Mouse (Mus musculus) CH12.LX (cell line): ENCODE measurements around the gene Ccdc93. TPM values are rescaled to one million over a fixed set of nuclear protein-coding genes. Genes with fewer than 3 reads are reported as not detected.

Experiments used
- DNase-seq: peaks from one replicate; pipeline ENCODE4 v3.0.0-alpha.2; 2013; ENCODE audit errors: extremely low read depth
- H3K27ac ChIP-seq: 2 replicates; pipeline ENCODE4 v1.5.1; 2012; ENCODE audit warnings: low read depth, mild to moderate bottlenecking, control low read depth, moderate library complexity; ENCODE audit not compliant: insufficient read depth
- H3K27me3 ChIP-seq: replicated peaks from 2 replicates; pipeline ENCODE3; 2012; ENCODE audit warnings: inconsistent platforms
- H3K36me3 ChIP-seq, 2 experiments: replicated peaks in 1 of 2; 2 replicates each; pipeline versions ENCODE3 to v1.6.1; 2012; ENCODE audit warnings: inconsistent platforms in 1 of 2, low read length in 1 of 2, mild to moderate bottlenecking in 1 of 2, mixed read lengths in 1 of 2, moderate library complexity in 1 of 2; ENCODE audit not compliant: control insufficient read depth in 1 of 2, insufficient read depth in 1 of 2
- H3K4me1 ChIP-seq, 2 experiments: 2 replicates each; pipeline ENCODE4 v1.6.1; 2012; ENCODE audit warnings: inconsistent platforms in 1 of 2, moderate library complexity in 1 of 2; ENCODE audit not compliant: insufficient read depth in 2 of 2, control insufficient read depth in 1 of 2
- H3K4me2 ChIP-seq: 2 replicates; pipeline ENCODE4 v1.6.1; 2012; ENCODE audit warnings: low read depth, mild to moderate bottlenecking, control low read depth; ENCODE audit not compliant: poor library complexity, insufficient read depth, severe bottlenecking
- H3K4me3 ChIP-seq, 3 experiments: fragments of 150-350 bp in 1 of 3; sonication (generic) in 1 of 3; replicated peaks in 1 of 3; 2 replicates each; pipeline versions ENCODE3 to v1.5.1; 2011 to 2012; ENCODE audit warnings: low read depth in 2 of 3, low read length in 2 of 3, mild to moderate bottlenecking in 2 of 3, moderate library complexity in 2 of 3, control low read depth in 1 of 3, improper control_type of control experiment in 1 of 3, inconsistent platforms in 1 of 3, mixed read lengths in 1 of 3; ENCODE audit not compliant: poor library complexity in 1 of 3
- H3K79me2 ChIP-seq: replicated peaks from 2 replicates; pipeline ENCODE4 v1.6.1; 2012; ENCODE audit warnings: mild to moderate bottlenecking, moderate library complexity; ENCODE audit not compliant: control insufficient read depth, poor library complexity, insufficient read depth, severe bottlenecking; ENCODE audit errors: extremely low read depth
- H3K9ac ChIP-seq: 2 replicates; pipeline ENCODE4 v1.6.1; 2012; ENCODE audit warnings: low read depth, mild to moderate bottlenecking, control low read depth, moderate library complexity; ENCODE audit not compliant: insufficient read depth
- H3K9me3 ChIP-seq: replicated peaks from 2 replicates; pipeline ENCODE3; 2012; ENCODE audit warnings: low read length, inconsistent platforms, mixed read lengths
- CHD1 ChIP-seq: IDR thresholded peaks from 2 replicates; pipeline ENCODE4 v1.6.1; 2012; ENCODE audit warnings: low read depth, low read length, improper control_type of control experiment, inconsistent platforms
- CHD2 ChIP-seq: IDR thresholded peaks from 2 replicates; pipeline ENCODE4 v1.6.1; 2011; ENCODE audit warnings: low read length, improper control_type of control experiment
- EP300 ChIP-seq: IDR thresholded peaks from 2 replicates; pipeline ENCODE4 v1.6.1; 2011; ENCODE audit warnings: low read length, improper control_type of control experiment
- HCFC1 ChIP-seq: IDR thresholded peaks from 2 replicates; pipeline ENCODE4 v1.6.1; 2012; ENCODE audit warnings: low read depth, mild to moderate bottlenecking, inconsistent platforms, low read length, improper control_type of control experiment
- IRF4 ChIP-seq: IDR thresholded peaks from 2 replicates; pipeline ENCODE4 v1.6.1; 2014; ENCODE audit warnings: low read depth, mild to moderate bottlenecking, inconsistent platforms, low read length, improper control_type of control experiment
- JUN ChIP-seq: IDR thresholded peaks from 2 replicates; pipeline ENCODE4 v1.6.1; 2011; ENCODE audit warnings: low read depth, mild to moderate bottlenecking, low read length, improper control_type of control experiment, moderate library complexity; ENCODE audit not compliant: insufficient read depth
- JUND ChIP-seq: conservative IDR thresholded peaks from 2 replicates; pipeline ENCODE4 v1.6.1; 2011; ENCODE audit warnings: low read depth, low read length, improper control_type of control experiment
- KAT2A ChIP-seq: IDR thresholded peaks from 2 replicates; pipeline ENCODE4 v1.6.1; 2012; ENCODE audit warnings: low read length, improper control_type of control experiment, inconsistent platforms; ENCODE audit not compliant: insufficient replicate concordance
- MAX ChIP-seq: IDR thresholded peaks from 2 replicates; pipeline ENCODE4 v1.6.1; 2011; ENCODE audit warnings: low read length, improper control_type of control experiment
- MAZ ChIP-seq: IDR thresholded peaks from 2 replicates; pipeline ENCODE4 v1.6.1; 2012; ENCODE audit warnings: low read depth, mild to moderate bottlenecking, inconsistent platforms, low read length, improper control_type of control experiment, moderate library complexity
- MXI1 ChIP-seq: IDR thresholded peaks from 2 replicates; pipeline ENCODE4 v1.6.1; 2011; ENCODE audit warnings: mild to moderate bottlenecking, low read depth, low read length, improper control_type of control experiment
- POLR2A ChIP-seq: IDR thresholded peaks from 2 replicates; pipeline ENCODE4 v1.6.1; 2011; ENCODE audit warnings: low read depth, mild to moderate bottlenecking, improper control_type of control experiment, low read length
- POLR2AphosphoS2 ChIP-seq: IDR thresholded peaks from 2 replicates; pipeline ENCODE4 v1.6.1; 2011; ENCODE audit warnings: low read depth, low read length, improper control_type of control experiment
- RAD21 ChIP-seq: IDR thresholded peaks from 2 replicates; pipeline ENCODE4 v1.6.1; 2011; ENCODE audit warnings: low read depth, mild to moderate bottlenecking, low read length, improper control_type of control experiment, moderate library complexity
- USF1 ChIP-seq: IDR thresholded peaks from 2 replicates; pipeline ENCODE4 v1.6.1; 2014; ENCODE audit warnings: low read depth, mild to moderate bottlenecking, inconsistent platforms, low read length, improper control_type of control experiment
- USF2 ChIP-seq: conservative IDR thresholded peaks from 2 replicates; pipeline ENCODE4 v1.6.1; 2011; ENCODE audit warnings: low read depth, low read length, improper control_type of control experiment
- ZC3H11A ChIP-seq: IDR thresholded peaks from 2 replicates; pipeline ENCODE4 v1.6.1; 2012; ENCODE audit warnings: low read depth, mild to moderate bottlenecking, inconsistent platforms, low read length, improper control_type of control experiment
- ZMIZ1 ChIP-seq: IDR thresholded peaks from 2 replicates; pipeline ENCODE4 v1.6.1; 2012; ENCODE audit warnings: low read depth, mild to moderate bottlenecking, inconsistent platforms, low read length, improper control_type of control experiment
- ZNF384 ChIP-seq: IDR thresholded peaks from 2 replicates; pipeline ENCODE4 v1.6.1; 2012; ENCODE audit warnings: low read depth, low read length, improper control_type of control experiment, inconsistent platforms
- dilution Hi-C: fragments of 300-500 bp; cut with MboI; formaldehyde crosslinking; loops from 2 replicates; pipeline ENCODE4 v1.14.3; 2020; ENCODE audit warnings: low sequenced_read_pairs; ENCODE audit not compliant: extremely low pct_unique_long_range_greater_than_20kb, extremely low pct_ligation_motif_present
- in situ Hi-C: fragments of 300-500 bp; cut with MboI; formaldehyde crosslinking; loops from 3 replicates; pipeline ENCODE4 v1.14.3; 2019; ENCODE audit warnings: low sequenced_read_pairs, low pct_ligation_motif_present, low pct_unique_long_range_greater_than_20kb, mixed read lengths
- polyA plus RNA-seq: library from polyadenylated mRNA; unstranded; fragments of >175 nt; gene quantifications from 2 replicates; pipeline ENCODE4 v1.2.1, GENCODE M21; 2012; ENCODE audit warnings: low read depth; ENCODE audit not compliant: insufficient read length
- total RNA-seq, 2 experiments: library from RNA; depleted of rRNA; stranded (reverse); fragments of 300-350 nt in 1 of 2; fragments of >200 nt in 1 of 2; gene quantifications; 2 replicates each; pipeline ENCODE4 v1.2.3; 2012 to 2014

Gene Ccdc93
- total and polyA plus RNA-seq, 3 experiments: 21.0 to 34.0 (median 23.7) TPM

GRCm38 (mm10) chr1:121477716-121478115, 46.9 kb downstream of the Ccdc93 start:
- dilution Hi-C loops: no loop called here

GRCm38 (mm10) chr1:121478284-121478980, 47.6 kb downstream of the Ccdc93 start:
- in situ Hi-C loops: no loop called here

More at GRCm38 (mm10) chr1:121477716-121478115, 46.9 kb downstream of the Ccdc93 start:
- H3K9ac ChIP-seq: no peak overlapping the region
- DNase-seq: no peak
- H3K4me1 ChIP-seq: no peaks in the 10 kb centered on the region
- no peak for TF ChIP-seq CHD1
- no peak for TF ChIP-seq MAX
- TF ChIP-seq IRF4: no peak
- no peak for TF ChIP-seq CHD2
- no peak for TF ChIP-seq ZC3H11A
- no peak for TF ChIP-seq ZNF384
- TF ChIP-seq RAD21: no peak
- no peak for TF ChIP-seq MXI1
- no peak overlapping the region for H3K27ac ChIP-seq
- no peak overlapping the region for H3K4me3 ChIP-seq
- H3K27me3 ChIP-seq: no peaks in the 10 kb centered on the region
- H3K9me3 ChIP-seq: no peaks in the 10 kb centered on the region
- H3K36me3 ChIP-seq: peaks cover 77 to 100% of the 10 kb centered on the region in 2 experiments
- in situ Hi-C loops: no loop called here
- H3K4me2 ChIP-seq: no peak overlapping the region
- no peaks in the 10 kb centered on the region for H3K79me2 ChIP-seq

GRCm38 (mm10) chr1:121479403-121479802, 48.6 kb downstream of the Ccdc93 start:
- in situ Hi-C loops (no loop called here), dilution Hi-C loops (no loop called here)
- no peak overlapping the region for H3K9ac ChIP-seq
- peaks cover 80 to 89% of the 10 kb centered on the region in 2 experiments for H3K36me3 ChIP-seq
- TF ChIP-seq IRF4 (no peak), POLR2AphosphoS2 (no peak), MAZ (no peak), MXI1 (no peak), JUND (no peak), ZMIZ1 (no peak), CHD1 (no peak), POLR2A (no peak), USF2 (no peak), MAX (no peak), USF1 (no peak), KAT2A (no peak), JUN (no peak)
- DNase-seq: no peak
- no peak overlapping the region for H3K4me3 ChIP-seq
- no peak overlapping the region for H3K27ac ChIP-seq
- H3K27me3 ChIP-seq: no peaks in the 10 kb centered on the region
- no peak overlapping the region for H3K4me2 ChIP-seq
- H3K9me3 ChIP-seq: no peaks in the 10 kb centered on the region
- H3K4me1 ChIP-seq: no peaks in the 10 kb centered on the region
- no peaks in the 10 kb centered on the region for H3K79me2 ChIP-seq

More at GRCm38 (mm10) chr1:121478284-121478980, 47.6 kb downstream of the Ccdc93 start:
- H3K36me3 ChIP-seq: peaks cover 84 to 98% of the 10 kb centered on the region in 2 experiments
- no peaks in the 10 kb centered on the region for H3K9me3 ChIP-seq
- no peak for DNase-seq
- TF ChIP-seq HCFC1 (no peak), EP300 (no peak)
- no peak overlapping the region for H3K4me2 ChIP-seq
- H3K4me3 ChIP-seq: no peak overlapping the region
- dilution Hi-C loops: no loop called here
- no peaks in the 10 kb centered on the region for H3K79me2 ChIP-seq
- no peak overlapping the region for H3K27ac ChIP-seq
- no peaks in the 10 kb centered on the region for H3K4me1 ChIP-seq
- H3K27me3 ChIP-seq: no peaks in the 10 kb centered on the region
- no peak overlapping the region for H3K9ac ChIP-seq
